Mouse (Mus musculus) R1 (cell line): Measurements from ENCODE around the gene Atxn1.

Source experiments
- DNase-seq: peaks from one replicate; pipeline ENCODE4 v3.0.0-alpha.2; 2018; ENCODE audit warnings: low read depth, low spot score

Atxn1 gene

DNA sequence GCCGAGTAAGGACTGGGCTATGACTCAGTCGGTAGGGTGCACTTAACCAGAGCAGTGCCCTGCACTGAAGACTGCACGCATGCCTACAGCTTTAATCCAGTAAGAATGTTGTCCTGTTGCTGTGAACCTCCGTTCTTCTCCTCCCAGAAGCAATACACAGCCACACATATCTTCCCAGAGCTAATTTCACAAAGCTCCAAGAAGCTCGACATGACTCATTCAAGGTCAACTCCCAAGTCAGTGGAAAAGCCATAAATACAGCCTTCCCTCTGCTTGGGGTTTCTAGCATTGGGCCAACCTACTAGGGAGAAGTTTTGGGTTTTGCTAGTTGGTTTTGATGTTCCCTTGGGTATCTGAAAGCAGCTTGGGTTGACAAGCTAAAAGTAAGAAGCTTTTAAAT is 33.6 kb downstream of the Atxn1 start:
- no peak for DNase-seq

DNA sequence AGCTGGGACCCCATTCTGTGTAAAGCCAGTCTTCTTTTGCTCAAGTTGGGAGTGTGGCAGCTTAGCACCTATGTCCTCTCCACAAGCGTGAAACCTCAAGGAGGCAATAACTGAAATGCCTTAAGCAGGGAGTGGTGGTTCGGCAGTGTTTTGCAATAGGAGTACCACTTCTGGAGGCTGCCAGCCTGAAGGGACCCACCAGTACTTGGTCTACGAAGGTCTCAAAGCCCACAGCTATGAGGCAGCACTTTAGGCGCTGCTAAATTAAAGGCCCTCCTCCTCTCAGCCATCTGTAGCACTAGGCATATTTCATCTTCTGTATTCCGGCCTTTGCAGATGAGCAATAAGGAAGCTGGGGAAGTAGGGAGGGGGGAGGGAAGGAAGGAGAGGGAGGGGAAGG is 35.1 kb downstream of the Atxn1 start:
- DNase-seq = no peak

DNA sequence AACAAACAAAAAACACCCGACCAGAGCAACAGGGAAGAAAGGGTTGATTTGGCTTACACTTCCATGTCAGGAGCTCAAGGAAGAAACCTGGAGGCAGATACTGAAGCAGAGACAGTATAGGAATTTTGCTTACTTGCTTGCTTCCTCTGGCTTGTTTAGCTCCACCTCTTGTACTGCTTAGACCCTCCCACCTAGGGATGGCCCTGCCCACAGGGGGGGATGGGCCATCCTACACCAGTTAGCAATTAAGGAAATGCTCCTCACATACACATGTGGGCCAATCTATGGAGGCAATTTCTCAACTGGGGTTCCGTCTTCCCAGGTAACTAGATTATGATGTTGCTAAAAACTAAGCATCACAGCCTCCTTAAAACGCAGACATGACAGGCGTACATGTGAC is 39.5 kb downstream of the Atxn1 start:
- peak; percentile 52 for DNase-seq

GRCm38 (mm10) chr13:45924555-45924954 is 40.3 kb downstream of the Atxn1 start:
- no peak for DNase-seq

DNA sequence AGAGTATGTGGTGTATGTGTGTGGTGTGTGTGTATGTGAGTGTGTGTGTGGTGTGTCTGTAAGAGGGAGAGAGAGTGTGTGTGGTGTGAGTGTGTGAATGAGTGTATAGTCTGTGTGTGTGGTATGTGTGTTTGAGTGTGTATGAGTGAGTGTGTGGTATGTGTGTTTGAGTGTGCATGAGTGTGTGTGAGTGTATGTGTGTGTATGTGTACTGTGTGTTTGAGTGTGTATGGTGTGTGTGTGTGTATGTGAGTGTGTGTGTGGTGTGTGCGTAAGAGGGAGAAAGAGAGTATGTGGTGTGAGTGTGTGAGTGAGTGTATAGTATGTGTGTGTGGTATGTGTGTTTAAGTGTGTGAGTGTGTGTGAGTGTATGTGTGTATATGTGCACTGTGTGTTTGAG is 41.7 kb downstream of the Atxn1 start:
- no peak for DNase-seq

- no peak for DNase-seq
These were observed 42.3 kb downstream of the Atxn1 start for GRCm38 (mm10) chr13:45922467-45922866.

DNA sequence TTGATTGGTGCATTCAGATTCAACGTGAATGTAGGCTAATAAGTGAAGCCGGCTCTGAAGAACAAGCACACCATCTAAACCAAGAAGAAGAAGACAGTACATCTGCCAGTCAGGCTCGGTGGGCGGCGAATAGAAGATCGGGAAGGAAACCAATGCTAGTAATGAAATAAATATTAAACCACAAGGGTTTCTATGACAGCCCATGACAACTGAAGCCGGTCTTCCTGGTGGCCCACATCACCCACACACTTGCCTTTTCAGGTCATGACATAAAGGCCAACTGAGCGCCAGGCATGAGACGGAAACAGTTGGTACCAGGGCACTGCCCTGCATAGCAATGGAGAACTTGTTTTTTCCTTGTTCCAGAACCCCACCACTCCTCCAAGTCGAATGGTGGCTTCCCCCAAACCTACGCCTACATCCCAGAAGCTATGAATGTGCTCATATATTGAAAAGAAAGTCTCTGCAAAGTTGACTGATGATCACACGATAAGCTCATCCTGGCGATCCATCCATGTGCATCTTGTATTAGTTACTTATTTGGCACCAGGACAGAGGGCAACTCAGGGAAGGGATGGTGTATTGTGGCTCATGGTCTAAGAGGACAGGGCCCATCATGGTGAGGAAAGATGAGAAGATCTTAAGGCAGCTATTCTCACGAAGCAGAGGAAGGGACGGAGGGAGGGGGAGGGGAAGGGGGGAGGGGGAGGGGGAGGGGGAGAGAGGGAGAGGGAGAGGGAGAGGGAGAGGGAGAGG is 45.7 kb downstream of the Atxn1 start:
- no peak for DNase-seq

GRCm38 (mm10) chr13:45918006-45918380 is 46.8 kb downstream of the Atxn1 start:
- no peak for DNase-seq

GRCm38 (mm10) chr13:45917058-45918005 is 47.5 kb downstream of the Atxn1 start:
- DNase-seq = no peak

- DNase-seq = no peak
These were observed 48.9 kb downstream of the Atxn1 start for GRCm38 (mm10) chr13:45915921-45916320.

- no peak for DNase-seq
These were observed 49.8 kb downstream of the Atxn1 start for GRCm38 (mm10) chr13:45915026-45915425.

GRCm38 (mm10) chr13:45914117-45914516 is 50.7 kb downstream of the Atxn1 start:
- DNase-seq = no peak

DNA sequence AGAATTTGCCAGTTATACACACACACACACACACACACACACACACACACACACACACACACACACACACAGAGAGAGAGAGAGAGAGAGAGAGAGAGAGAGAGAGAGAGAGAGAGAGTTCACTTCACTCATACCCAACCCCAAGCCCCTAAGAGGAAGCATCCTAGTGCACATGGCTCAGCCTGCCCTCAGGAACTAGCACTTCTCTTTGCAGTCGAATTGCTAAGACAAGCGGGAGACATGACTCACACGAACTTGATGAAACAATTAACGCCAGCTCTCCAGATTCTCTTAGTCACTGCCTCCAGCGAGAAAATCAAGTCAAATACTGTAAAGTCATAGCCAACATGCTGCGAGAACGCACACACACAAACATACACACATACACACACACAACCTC is 53.0 kb downstream of the Atxn1 start:
- DNase-seq = no peak

GRCm38 (mm10) chr13:45911069-45911468 is 53.7 kb downstream of the Atxn1 start:
- DNase-seq = no peak

- no peak for DNase-seq
These were observed 54.5 kb downstream of the Atxn1 start for GRCm38 (mm10) chr13:45910348-45910747.

DNA sequence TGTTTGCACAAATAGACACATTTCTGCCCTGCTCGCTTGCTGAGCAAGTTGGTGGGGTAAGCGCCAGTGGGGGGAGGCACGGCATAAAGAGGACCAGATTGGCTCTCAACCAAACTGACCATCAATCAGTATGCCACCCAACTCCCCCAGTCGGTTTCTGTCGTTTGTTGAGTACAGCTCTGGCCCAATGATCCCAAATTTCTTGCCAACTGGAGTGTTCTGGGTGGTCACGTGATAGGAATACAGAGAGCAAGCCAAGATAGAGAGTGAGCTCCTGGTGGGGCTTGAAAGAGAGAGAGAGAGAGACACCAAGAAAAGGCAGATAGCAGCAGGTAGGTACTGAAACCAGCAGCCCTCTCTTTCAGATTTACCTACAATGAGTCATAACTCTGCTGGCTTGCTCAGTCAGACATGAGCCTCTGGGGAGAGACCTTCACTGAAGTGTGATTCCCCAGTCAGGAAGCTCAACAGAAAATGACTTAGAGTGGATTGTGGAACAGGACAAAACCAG is 57.6 kb downstream of the Atxn1 start:
- DNase-seq = no peak

DNA sequence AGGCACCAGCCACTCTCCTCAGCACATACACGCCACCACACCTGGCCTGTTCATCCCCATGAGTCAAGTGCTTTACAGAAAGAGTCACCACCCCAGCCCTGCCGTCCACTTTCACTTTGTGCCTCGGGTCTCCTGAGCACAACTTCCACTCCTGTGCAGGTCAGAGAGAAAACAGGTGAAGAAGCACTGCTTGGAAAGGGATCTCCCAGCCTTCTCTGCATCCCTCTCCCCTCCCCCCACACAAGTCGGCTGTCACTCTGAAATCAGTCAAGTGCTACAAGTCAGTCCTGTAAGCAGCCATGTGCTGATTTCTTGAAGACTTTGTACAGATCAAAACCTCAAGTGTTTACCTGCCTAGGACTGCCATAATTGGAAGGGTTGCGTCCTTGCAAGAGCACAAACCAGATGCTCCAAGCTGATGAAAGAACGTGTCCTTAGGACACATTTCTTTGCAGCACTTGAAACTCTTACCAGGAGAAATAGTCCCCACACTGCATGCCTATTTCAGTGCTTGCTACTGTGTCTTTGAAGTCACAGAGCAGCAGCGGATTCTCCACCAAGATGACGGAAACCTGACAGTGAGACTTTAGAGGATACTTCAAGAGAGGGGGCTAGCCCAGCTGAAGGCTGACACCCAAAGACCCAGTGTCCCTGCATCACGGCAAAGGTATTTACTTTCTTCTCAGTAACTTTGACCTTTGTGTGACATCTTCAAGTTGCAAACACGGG is 58.2 kb downstream of the Atxn1 start:
- DNase-seq = no peak

GRCm38 (mm10) chr13:45904955-45905354 is 59.9 kb downstream of the Atxn1 start:
- DNase-seq = no peak

DNA sequence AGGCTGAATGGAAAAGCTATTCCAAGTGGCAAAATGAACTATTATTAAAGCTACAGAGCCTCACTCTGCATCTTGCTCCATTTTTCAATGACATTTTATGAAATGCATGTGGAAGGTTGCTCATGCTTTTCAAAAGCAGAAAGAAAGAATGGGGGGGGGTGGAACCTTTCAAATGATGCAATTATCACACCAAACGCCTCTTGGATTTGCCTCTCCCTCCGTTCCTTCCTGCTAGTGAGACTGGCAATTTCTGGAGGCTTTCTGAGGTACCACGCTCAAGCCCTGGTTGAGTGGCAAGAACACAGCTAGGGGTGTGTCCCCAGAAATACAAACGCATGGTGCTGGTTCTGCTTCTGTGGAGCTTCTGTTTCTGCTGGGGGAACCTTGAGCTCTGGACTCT is 60.4 kb downstream of the Atxn1 start:
- DNase-seq = no peak

- no peak for DNase-seq
These were observed 61.1 kb downstream of the Atxn1 start for GRCm38 (mm10) chr13:45903519-45904274.

DNA sequence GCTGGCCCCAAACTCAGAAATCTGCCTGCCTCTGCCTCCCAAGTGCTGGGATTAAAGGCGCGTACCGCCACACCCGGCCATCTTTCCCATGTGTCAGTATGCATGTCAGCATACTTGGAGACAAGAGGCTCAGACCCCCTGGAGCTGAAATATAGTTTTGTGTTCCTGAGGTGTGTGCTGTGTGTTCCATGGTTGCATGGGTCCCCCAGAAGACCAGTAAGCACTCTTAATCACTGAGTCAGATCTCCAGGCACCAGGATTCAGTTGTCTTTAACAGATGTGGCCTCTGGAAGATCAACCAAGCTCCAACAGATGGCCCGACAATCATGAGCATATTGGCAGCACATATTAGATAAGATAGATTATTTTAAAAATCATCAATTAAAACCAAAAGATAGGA is 62.4 kb downstream of the Atxn1 start:
- no peak for DNase-seq
